Mouse (Mus musculus) embryonic fibroblast, embryonic 13.5 days (primary cell): ENCODE data around the gene Psmb9.

Experiments used
- CTCF ChIP-seq: IDR thresholded peaks from 2 replicates; pipeline ENCODE4 v1.5.1; 2011; ENCODE audit warnings: mild to moderate bottlenecking, control low read depth, low read length, moderate library complexity, borderline replicate concordance; ENCODE audit not compliant: insufficient read depth
- POLR2A ChIP-seq: IDR thresholded peaks from 2 replicates; pipeline ENCODE4 v1.6.1; 2011; ENCODE audit warnings: low read depth, mild to moderate bottlenecking, control low read depth, low read length, moderate library complexity

GRCm38 (mm10) chr17:34179913-34180859, 7.4 kb downstream of the Psmb9 start:
- TF ChIP-seq CTCF (no peak), POLR2A (no peak)
